Mouse (Mus musculus): ENCODE measurements around the gene Tbxas1. TPM values are rescaled to one million over a fixed set of nuclear protein-coding genes. Genes with fewer than 3 reads are reported as not detected.

Gene Tbxas1
- total and polyA plus RNA-seq, 2 experiments, result 1.1 to 3.5 TPM

GRCm38 (mm10) chr6:38840380-38840779 lies 34.8 kb upstream of the Tbxas1 start:
- Histone ChIP-seq H3K36me3 (ENCODE audit: control insufficient read depth, insufficient read depth, low read length) (no peaks in the 10 kb centered on the region), H3K9ac (ENCODE audit: low read depth, low read length) (no peak overlapping the region), H3K4me3 (ENCODE audit: insufficient read depth, low read depth, low read length) (no peak overlapping the region), H3K27me3 (ENCODE audit: control insufficient read depth, insufficient read depth, low read length) (no peaks in the 10 kb centered on the region), H3K79me2 (ENCODE audit: control insufficient read depth, insufficient read depth, low read length) (peaks cover 35% of the 10 kb centered on the region; the same call in 1 of the 2 replicates), H3K27ac (replicated peaks; ENCODE audit: insufficient read depth, low read depth, low read length) (no peak overlapping the region), H3K4me1 (ENCODE audit: control insufficient read depth, insufficient read depth, low read length) (peaks cover 7% of the 10 kb centered on the region; the same call in 1 of the 2 replicates)
- TF ChIP-seq POLR2A (IDR thresholded peaks at IDR 0.05; ENCODE audit: extremely low read depth, insufficient read depth, low read length), result no peak
- no peak for TF ChIP-seq CTCF (IDR thresholded peaks at IDR 0.05; ENCODE audit: low read depth, low read length)
- 15% methylated on average over 2 of the region's 2 CpGs for WGBS
- DNase-seq (ENCODE audit: extremely low read depth, low read depth, low spot score), result no peak

- Histone ChIP-seq H3K4me1 (ENCODE audit: control insufficient read depth, insufficient read depth, low read length) (peaks cover 11% of the 10 kb centered on the region; the same call in 1 of the 2 replicates), H3K4me3 (ENCODE audit: insufficient read depth, low read depth, low read length) (no peak overlapping the region), H3K27me3 (ENCODE audit: control insufficient read depth, insufficient read depth, low read length) (no peaks in the 10 kb centered on the region), H3K27ac (replicated peaks; ENCODE audit: insufficient read depth, low read depth, low read length) (no peak overlapping the region), H3K36me3 (ENCODE audit: control insufficient read depth, insufficient read depth, low read length) (no peaks in the 10 kb centered on the region), H3K79me2 (ENCODE audit: control insufficient read depth, insufficient read depth, low read length) (peaks cover 39% of the 10 kb centered on the region; the same call in 1 of the 2 replicates), H3K9ac (ENCODE audit: low read depth, low read length) (no peak overlapping the region)
- TF ChIP-seq POLR2A (IDR thresholded peaks at IDR 0.05; ENCODE audit: extremely low read depth, insufficient read depth, low read length) (no peak), CTCF (IDR thresholded peaks at IDR 0.05; ENCODE audit: low read depth, low read length) (no peak)
- 36% methylated on average over 1 of the region's 1 CpGs for WGBS
- DNase-seq (ENCODE audit: extremely low read depth, low read depth, low spot score), result no peak
Measured at GRCm38 (mm10) chr6:38840780-38841179, 34.4 kb upstream of the Tbxas1 start.

- DNase-seq (ENCODE audit: extremely low read depth, low read depth, low spot score), result no peak
- H3K4me3 ChIP-seq (ENCODE audit: insufficient read depth, low read depth, low read length), result no peak overlapping the region
- no peak overlapping the region for H3K27ac ChIP-seq (replicated peaks; ENCODE audit: insufficient read depth, low read depth, low read length)
- TF ChIP-seq CTCF (IDR thresholded peaks at IDR 0.05; ENCODE audit: low read depth, low read length), result no peak
- TF ChIP-seq POLR2A (IDR thresholded peaks at IDR 0.05; ENCODE audit: extremely low read depth, insufficient read depth, low read length), result no peak
- 55% methylated on average over 3 of the region's 3 CpGs for WGBS
- peaks cover 47% of the 10 kb centered on the region for H3K79me2 ChIP-seq (ENCODE audit: control insufficient read depth, insufficient read depth, low read length)
- peaks cover 13% of the 10 kb centered on the region for H3K4me1 ChIP-seq (ENCODE audit: control insufficient read depth, insufficient read depth, low read length)
- no peaks in the 10 kb centered on the region for H3K27me3 ChIP-seq (ENCODE audit: control insufficient read depth, insufficient read depth, low read length)
- H3K36me3 ChIP-seq (ENCODE audit: control insufficient read depth, insufficient read depth, low read length), result no peaks in the 10 kb centered on the region
- H3K9ac ChIP-seq (ENCODE audit: low read depth, low read length), result no peak overlapping the region
Measured at GRCm38 (mm10) chr6:38841551-38841950, 33.7 kb upstream of the Tbxas1 start.

- no peak overlapping the region for H3K4me3 ChIP-seq (ENCODE audit: insufficient read depth, low read depth, low read length)
- H3K27me3 ChIP-seq (ENCODE audit: control insufficient read depth, insufficient read depth, low read length), result no peaks in the 10 kb centered on the region
- no peak overlapping the region for H3K27ac ChIP-seq (replicated peaks; ENCODE audit: insufficient read depth, low read depth, low read length)
- TF ChIP-seq POLR2A (IDR thresholded peaks at IDR 0.05; ENCODE audit: extremely low read depth, insufficient read depth, low read length) (no peak), CTCF (IDR thresholded peaks at IDR 0.05; ENCODE audit: low read depth, low read length) (no peak)
- no peaks in the 10 kb centered on the region for H3K36me3 ChIP-seq (ENCODE audit: control insufficient read depth, insufficient read depth, low read length)
- peak; percentile 65 for DNase-seq (ENCODE audit: extremely low read depth, low read depth, low spot score)
- peaks cover 62% of the 10 kb centered on the region for H3K79me2 ChIP-seq (ENCODE audit: control insufficient read depth, insufficient read depth, low read length)
- H3K9ac ChIP-seq (ENCODE audit: low read depth, low read length), result no peak overlapping the region
- 37% methylated on average over 1 of the region's 1 CpGs for WGBS
- H3K4me1 ChIP-seq (ENCODE audit: control insufficient read depth, insufficient read depth, low read length), result peaks cover 31% of the 10 kb centered on the region
Measured at GRCm38 (mm10) chr6:38845117-38845516, 30.1 kb upstream of the Tbxas1 start.

- no peak for DNase-seq (ENCODE audit: extremely low read depth, low read depth, low spot score)
- H3K27me3 ChIP-seq (ENCODE audit: control insufficient read depth, insufficient read depth, low read length), result no peaks in the 10 kb centered on the region
- no peak for TF ChIP-seq CTCF (IDR thresholded peaks at IDR 0.05; ENCODE audit: low read depth, low read length)
- no peak for TF ChIP-seq POLR2A (IDR thresholded peaks at IDR 0.05; ENCODE audit: extremely low read depth, insufficient read depth, low read length)
- peaks cover 60% of the 10 kb centered on the region for H3K79me2 ChIP-seq (ENCODE audit: control insufficient read depth, insufficient read depth, low read length)
- no peak overlapping the region for H3K4me3 ChIP-seq (ENCODE audit: insufficient read depth, low read depth, low read length)
- 44% methylated on average over 5 of the region's 5 CpGs for WGBS
- H3K27ac ChIP-seq (replicated peaks; ENCODE audit: insufficient read depth, low read depth, low read length), result no peak overlapping the region
- no peak overlapping the region for H3K9ac ChIP-seq (ENCODE audit: low read depth, low read length)
- peaks cover 27% of the 10 kb centered on the region for H3K4me1 ChIP-seq (ENCODE audit: control insufficient read depth, insufficient read depth, low read length)
- H3K36me3 ChIP-seq (ENCODE audit: control insufficient read depth, insufficient read depth, low read length), result no peaks in the 10 kb centered on the region
Measured at GRCm38 (mm10) chr6:38845876-38846275, 29.3 kb upstream of the Tbxas1 start.

GRCm38 (mm10) chr6:38846330-38847195 lies 28.6 kb upstream of the Tbxas1 start:
- no peak overlapping the region for H3K27ac ChIP-seq (replicated peaks; ENCODE audit: insufficient read depth, low read depth, low read length)
- no peak for DNase-seq (ENCODE audit: extremely low read depth, low read depth, low spot score)
- WGBS, result 75% methylated on average over 6 of the region's 6 CpGs

More at GRCm38 (mm10) chr6:38846330-38847195, 28.6 kb upstream of the Tbxas1 start:
- TF ChIP-seq CTCF (IDR thresholded peaks at IDR 0.05; ENCODE audit: low read depth, low read length) (no peak), POLR2A (IDR thresholded peaks at IDR 0.05; ENCODE audit: extremely low read depth, insufficient read depth, low read length) (no peak)
- no peak overlapping the region for H3K4me3 ChIP-seq (ENCODE audit: insufficient read depth, low read depth, low read length)
- H3K4me1 ChIP-seq (ENCODE audit: control insufficient read depth, insufficient read depth, low read length), result peaks cover 27% of the 10 kb centered on the region
- no peak overlapping the region for H3K9ac ChIP-seq (ENCODE audit: low read depth, low read length)
- no peaks in the 10 kb centered on the region for H3K27me3 ChIP-seq (ENCODE audit: control insufficient read depth, insufficient read depth, low read length)
- H3K36me3 ChIP-seq (ENCODE audit: control insufficient read depth, insufficient read depth, low read length), result no peaks in the 10 kb centered on the region
- peaks cover 56% of the 10 kb centered on the region for H3K79me2 ChIP-seq (ENCODE audit: control insufficient read depth, insufficient read depth, low read length)
